Mouse (Mus musculus) mouse trophoblast stem cell (cell line): ENCODE data around the gene Tor1aip2.
"Not testable (repeated sequence)": the region's sequence is repeated elsewhere in the genome, so short reads cannot be mapped to it uniquely, and the experiment has no call there.

ENCODE experiments used
- in situ Hi-C, 2 experiments: fragments of 300-500 bp; cut with MseI, MboI; formaldehyde crosslinking; loops; 2 replicates in 1 of 2; 3 replicates in 1 of 2; pipeline ENCODE4 v1.15.1; 2025

Gene Tor1aip2

DNA sequence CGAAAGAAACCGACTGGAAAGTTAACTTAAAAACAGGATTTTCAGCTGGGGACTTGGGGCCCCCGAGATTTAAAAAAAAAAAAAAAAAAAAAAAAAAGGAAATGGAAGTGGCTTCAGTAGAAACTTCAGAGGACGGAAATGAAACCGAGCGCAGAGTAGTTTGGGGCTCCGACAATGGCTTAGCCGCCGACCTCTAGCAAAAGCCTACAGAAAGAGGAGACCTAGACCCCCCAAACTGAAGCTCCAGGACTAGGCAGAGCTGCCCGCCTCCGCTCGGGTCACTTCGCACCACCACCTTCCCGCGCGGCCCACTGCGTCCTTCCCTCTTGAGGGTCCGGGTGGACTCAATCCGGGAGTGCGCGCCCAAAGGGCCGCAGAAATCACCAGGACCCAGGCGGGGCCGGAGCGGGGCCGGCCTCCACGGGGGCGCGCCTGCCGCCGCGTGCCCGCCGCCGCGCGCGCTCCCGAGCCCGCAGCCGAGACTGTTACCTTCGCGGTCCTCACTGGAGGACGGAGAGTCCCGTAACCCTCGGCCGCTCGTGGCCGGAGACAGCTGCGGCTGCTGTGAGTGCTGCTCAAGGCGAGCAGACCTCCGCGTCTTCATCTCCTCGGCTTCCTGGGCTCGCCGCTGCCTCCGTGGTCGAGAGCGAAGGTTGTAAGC is at the start of gene Tor1aip2:
Tor1aip2 (plus strand) TSS at position 135 of the 661 bp plus-strand sequence.
- in situ Hi-C loops: no loop called here

DNA sequence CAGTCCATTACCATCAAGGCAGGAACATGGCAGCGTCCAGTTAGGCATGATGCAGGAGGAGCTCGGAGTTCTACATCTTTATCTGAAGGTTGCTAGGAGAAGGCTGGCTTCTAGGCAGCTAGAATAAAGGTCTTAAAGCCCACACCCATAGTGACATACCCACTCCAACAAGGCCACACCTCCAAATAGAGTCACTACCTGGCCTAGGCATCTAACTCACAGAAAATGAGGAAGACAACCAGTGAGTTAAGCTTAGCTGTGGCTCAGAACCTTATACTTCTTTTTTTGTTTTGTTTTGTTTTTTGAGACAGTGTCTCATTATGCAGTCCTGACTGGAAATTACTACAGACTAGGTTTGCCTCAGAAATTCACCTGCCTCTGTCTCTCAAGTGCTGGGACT is 47.6 kb upstream of the Tor1aip2 start:
- in situ Hi-C loops: no loop called here

DNA sequence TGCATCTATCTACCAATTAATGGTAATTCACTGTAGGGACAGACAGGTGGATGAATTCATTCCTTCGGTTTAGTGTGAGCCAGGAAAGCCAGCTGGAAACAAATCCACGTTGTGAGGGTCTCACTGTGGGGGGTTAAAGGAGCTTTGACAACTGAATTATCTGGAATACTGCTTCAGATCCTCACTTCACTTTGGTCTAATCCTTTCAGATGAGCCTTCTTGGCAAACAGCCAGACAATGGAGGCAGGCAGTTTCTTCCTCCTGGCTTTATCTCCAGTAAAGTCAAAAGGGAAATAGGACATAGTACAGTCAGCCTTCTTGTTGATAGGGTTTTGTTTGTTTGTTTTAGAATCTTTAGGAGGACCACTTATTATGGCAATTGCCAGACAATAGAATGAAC is 45.8 kb upstream of the Tor1aip2 start:
- in situ Hi-C loops: no loop called here

DNA sequence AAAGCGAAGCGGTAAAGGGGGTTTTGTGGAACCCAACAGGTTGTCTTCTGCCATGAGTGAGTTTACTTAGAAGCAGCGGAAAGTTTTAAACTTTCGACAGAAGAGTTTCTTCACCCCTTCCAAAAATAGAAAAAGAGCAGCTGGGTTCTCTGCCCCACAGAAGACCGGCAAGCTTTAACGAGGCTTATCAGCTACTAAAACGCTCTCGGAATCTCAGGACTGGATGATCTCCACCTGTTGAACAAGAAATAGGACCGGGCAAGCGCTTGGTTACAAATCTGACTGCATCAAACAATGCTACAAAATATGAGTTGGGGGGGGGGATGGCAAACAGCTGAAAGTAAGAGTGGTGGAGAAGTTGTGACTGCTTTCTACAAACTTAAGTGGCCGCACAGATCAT is 44.8 kb upstream of the Tor1aip2 start:
- in situ Hi-C loops: no loop called here

DNA sequence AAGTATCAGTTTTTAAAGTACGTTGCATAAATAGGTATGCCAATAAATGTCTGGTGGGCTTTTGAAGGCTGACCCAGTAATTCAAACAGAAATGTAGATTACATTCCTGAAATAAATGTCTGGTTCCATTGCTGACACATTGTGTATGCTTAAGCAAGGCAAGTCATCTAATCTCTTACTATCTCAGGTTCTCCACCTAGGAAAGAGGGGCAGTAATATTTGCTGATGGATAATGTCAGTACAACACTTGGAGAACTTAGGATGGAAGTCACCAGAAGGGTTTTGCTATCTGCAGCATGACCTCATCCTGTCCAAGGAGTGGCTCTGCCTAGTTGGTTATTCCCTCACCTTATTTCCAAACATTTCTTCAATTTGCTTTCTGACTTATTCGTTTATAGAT is 40.7 kb upstream of the Tor1aip2 start:
- in situ Hi-C loops: no loop called here

DNA sequence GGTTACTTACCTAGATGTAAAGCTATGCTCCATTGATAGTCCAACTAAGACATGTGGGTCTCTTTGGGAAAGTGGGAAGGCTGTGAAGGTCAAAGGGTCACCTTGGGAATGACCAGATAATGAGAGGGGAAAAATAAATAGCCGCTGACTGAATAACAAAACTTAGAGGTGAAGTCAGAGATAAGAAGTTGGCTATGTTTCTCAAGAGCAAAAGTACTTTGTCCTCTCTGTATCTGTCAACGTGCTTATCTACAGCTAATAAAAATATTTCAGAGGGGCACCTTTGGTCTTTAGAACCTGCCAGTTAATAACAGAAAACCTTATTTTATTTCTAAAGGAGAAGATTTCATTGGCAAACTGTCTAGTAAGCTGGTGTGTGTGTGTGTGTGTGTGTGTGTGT is 39.6 kb upstream of the Tor1aip2 start:
- in situ Hi-C loops: no loop called here

DNA sequence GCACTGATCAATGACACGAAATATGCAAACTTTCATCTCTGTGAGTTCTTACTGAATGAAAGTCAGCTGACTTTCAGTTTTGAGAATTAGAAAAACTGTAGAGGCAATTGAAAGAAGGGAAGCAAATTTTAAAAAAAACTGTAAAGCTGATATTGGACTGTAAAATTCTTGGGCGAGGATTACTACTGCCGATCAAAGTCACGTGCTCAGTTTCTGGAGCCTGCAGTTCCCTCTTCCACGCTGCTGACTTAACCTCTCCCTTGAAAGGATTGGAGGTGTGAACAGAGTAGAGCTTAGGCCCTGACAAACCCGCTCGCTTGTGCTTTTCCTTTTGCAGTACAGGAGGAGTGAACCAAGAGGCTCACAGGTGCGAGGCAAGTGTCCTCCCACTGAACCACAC is 32.8 kb upstream of the Tor1aip2 start:
- in situ Hi-C loops: no loop called here

DNA sequence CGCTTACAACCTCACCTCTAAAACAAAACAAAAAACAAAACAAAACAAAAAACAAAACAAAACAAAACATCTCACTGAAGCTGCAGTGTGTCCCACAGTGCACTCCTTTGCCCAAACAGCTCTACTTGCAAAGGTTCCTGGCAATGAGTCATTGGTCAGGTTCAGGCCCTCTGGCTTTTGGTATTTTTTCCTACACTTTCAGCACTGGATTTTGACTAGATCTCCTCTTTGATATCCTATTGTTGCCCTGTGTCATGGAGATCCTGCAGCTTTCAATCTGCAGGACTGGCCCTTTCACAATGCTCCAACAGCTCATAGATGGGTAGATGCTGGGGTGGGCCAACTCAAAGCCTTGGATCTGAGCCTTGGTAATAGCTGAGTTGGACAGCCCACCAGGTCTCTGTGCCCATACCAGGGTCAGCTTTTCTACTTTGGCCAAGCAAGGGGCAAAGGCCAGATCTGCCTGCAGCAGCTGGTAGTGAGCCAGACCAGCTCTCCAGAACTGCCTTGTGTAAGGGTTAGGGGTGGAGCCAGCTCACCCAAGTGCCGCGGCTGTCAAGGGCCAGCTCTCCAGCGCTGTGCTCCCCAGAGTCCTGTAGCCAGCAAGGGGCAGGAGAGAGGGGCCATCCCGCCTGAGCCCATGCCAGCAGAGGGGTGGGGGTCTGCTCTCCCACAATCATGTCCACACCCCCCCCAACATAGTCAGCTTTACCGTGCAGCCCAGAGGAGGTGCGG is 31.8 kb upstream of the Tor1aip2 start:
- in situ Hi-C loops: no loop called here

DNA sequence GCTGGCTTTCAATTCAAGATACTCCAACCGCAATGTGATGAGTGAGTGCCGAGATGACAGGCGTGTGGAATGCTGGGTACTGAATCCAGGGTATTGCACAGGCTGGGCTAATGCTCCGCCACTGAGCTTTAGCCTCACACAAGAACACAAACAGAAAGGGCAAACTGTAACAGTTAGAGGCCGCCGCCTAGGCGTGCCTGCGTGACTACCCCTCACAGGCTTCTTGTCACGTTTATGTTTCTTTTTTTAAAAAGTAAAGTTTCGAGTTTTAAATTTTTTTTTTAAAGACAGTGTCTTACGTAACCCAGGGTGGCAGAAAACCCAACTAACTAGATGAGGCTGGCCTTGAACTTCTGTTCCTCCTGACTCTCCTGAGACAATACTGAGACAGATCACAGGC is 29.3 kb upstream of the Tor1aip2 start:
- in situ Hi-C loops: no loop called here

DNA sequence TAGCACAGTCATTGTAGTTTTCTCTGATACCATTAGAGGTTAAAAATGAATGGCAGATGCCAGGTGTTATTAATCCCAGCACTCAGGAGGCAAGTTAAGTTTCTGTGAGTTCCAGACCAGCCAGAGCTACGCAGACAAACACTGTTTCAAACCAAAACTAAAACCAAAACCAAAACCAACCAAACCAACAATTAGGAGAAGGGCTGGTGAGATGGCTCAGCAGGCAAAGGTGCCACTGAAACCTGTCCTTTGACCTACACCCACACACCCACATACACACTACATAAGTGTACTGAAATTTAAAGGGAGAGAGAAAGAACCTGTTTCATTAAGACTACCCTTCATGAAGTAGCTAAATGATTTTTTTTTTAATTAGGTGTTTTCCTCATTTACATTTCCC is 26.2 kb upstream of the Tor1aip2 start:
- in situ Hi-C loops: no loop called here

DNA sequence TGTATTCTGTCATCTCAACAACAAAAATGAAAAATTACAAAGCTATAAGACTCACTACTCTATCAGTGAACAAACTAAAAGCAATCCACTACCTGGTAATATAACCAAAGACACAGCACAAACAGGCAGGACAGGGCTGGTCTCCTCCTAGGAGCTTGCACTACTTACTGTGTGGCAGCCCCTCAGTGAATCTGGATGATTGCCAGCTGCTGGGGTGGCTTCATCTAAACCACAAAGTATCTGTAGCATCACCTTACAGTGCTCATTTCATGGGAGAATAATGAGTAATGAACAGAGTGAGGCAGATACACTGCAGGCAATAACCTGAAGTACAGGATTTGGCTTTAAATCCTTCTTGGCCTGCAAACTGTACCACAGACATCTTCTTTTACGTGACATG is 15.4 kb upstream of the Tor1aip2 start:
- in situ Hi-C loops: no loop called here

DNA sequence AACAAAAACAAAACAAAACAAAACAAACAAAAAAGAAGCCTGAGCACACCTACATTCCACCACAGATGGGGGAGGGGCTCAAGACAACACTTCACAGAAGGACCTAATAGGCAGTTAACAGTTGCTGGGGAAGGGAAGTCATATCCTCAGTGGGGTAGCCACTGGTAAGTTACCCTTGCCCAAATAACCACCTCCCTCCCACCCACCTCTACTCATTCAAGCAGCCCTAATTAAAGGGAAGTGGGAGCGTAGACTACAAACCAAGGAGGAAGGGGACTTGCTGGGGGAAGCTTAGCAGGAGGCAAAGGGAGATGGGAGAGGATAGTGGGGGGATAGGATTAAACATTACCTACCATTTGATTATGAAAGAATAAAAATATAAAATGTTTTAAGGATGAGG is 14.8 kb upstream of the Tor1aip2 start:
- in situ Hi-C loops: no loop called here

DNA sequence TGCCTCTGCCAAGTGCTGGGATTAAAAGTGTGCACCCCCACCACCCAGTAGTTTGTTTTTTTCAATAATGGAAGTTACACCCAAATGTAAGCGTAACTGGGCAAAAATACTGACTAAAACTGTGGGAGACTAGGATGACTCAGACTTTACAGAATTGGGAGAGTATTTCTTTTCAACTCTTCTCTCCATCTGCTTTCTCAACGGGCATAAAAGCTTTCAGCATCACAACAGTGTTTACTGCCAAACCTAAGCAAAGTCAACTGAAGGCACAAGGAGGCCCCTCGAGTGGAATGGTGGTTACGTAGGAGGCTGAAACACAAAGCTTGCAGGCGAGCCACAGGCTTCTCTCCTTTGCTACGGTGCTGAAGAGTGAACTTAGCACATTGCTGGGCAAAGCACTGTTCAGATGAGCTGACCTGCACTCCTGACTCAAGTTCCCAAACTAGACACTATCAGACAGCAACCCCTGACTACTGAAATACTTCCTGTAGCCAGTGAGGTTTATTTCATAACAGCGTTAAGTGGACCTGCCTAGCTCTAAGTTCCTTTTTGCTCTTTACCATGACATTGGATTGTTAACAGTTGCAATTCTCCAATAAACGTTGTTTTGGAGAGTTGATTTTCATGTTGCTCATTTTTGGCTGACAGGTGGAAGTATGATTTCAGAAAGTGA is 10.2 kb upstream of the Tor1aip2 start:
- in situ Hi-C loops: no loop called here

DNA sequence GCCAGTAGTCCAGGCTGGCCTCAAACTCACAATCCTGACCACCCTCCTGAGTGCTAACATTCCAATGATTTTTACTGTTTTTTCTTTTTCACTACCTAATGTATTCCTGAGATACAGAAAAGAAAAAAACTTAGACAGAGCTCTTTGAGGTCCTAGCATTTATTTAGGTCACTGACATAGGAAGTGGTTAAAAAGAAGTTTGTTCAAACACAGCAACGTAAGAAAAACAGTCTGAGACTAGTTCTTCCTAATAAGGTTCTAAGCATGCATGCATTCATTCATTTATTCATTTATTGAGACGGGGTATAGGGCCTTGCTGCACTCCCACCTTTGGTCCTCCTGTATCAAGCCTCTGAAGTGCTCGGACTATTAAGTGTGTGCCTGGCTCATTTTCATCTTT is 7.4 kb upstream of the Tor1aip2 start:
- in situ Hi-C loops: no loop called here

DNA sequence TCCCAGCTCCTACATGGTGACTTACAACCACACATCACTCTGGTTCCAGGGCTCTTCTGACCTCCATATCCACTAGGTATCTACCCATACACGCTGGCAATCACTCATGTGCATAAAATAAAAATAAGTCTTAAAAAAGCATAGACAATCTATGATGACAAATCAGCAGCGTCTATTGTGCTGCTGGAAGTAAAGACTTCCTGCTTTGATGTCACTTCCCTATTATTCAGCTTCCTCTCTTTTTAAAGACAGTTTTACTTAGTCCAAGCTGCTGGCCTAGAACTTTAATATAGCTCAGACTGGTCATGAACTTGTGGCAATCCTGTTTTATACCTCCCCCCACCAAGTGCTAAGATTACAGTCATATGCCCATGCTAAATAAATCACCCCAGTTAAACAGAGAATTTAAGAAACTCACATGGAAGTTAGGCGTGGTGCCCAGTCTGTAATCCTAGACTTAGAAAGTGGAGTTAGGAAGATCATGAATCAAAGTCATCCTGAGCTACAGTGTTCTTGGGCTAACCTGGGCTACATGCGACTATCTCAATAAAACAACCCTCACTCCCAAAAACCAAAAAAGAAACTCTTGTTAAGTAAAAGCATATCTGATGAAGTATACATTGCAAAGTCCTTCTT is 6.7 kb upstream of the Tor1aip2 start:
- in situ Hi-C loops: no loop called here

DNA sequence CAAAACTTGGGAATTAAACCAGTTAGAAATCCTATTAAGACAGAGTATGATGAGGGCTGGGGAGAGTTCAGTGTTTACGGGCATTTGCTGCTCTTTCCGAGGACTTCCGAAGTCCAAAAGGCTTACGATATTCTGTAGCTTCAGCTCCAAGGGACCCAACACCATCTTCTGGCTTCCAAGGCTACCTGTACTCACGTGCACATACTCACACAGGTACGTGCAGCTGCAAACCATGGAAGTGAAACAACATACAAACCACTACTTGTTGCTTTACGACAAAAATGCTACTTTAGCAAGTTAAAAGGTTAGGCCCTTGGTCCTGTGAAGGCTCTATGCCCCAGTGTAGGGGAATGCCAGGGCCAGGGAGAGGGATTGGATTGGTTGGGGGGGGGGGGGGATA is 1.3 kb upstream of the Tor1aip2 start:
- in situ Hi-C loops: no loop called here

DNA sequence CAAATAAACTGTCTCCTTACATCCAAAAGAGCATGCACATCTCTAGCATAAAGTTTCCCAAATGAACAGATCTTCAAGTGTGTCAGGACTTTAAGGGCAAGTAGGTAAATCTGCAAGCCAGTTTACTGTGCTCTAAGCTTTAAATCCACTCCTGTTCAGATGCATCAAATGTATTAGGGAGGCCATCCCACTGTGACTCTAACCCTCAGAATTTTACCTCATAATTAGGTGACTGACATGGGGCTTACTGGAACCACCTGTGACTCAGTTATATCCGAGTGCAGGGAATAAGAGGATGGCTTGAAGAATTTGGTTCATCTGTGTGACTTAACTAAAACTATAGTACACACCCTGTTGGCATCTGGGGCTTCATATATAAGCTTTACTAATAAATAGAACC is 542 bp upstream of the Tor1aip2 start:
- in situ Hi-C loops: no loop called here

DNA sequence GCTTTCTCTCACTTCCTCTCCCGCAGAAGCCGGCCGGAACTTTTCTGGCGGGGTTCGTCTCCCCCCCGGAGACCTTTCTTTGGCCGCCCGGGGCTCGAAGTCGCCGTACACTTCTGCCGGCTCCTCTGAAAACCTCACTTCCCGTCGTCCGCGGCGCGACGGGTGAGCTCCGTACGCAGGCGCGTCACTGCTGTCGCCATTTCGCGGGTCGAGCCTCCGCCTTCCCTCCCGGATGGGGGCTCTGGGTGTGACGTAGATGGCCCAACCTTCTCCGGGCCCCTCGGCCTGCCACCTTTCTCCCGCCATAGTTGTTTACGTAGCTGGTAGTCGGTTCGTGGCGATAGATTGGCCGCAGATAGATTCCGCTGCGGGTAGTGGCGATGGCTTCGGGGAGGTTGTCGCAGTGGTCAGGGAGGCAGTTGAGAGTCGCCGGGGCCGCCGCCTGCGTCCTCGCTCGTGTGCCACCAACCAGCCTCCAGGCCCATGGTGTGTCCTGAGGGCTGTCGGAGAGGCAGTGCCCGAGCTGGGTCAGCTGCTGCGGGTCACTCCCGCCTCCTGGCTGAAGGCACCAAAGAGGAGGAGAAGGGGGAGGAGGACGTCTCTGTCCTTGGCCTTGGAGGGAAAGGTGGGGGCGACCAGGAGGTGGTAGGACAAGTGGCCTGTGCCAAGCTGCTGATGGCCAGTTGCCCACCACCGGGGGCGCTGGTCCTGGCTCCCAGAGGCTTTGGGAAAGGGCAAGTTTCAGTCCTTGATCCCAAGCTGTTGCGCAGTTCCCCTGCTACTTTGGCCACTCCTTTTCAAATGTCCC is 931 bp downstream of the Tor1aip2 start, which contains the start of gene Tor1aip1:
Tor1aip1 (minus strand) TSS at position 551 of the 808 bp plus-strand sequence.
- in situ Hi-C loops: no loop called here

DNA sequence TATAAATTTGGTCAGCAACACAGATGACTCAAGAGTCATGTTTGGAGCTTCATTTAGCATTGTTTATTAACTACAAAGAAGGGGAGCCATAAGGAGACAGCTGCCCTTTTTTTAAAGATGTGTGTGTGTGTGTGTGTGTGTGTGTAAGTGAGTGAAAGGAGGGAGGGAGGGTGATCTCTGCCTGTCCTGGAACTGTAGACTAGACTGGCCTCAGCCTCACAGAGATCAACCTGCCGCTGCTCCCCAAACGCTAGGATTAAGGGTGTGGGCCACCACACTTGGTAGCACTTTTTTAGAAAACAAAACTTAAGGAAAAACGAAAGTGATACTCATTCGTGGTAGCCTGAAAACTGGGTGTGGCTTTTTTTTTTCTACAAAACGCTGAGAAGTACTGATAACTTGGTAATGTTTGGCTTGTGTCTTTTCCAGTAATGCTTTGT is 2.0 kb downstream of the Tor1aip2 start:
- in situ Hi-C loops: no loop called here

DNA sequence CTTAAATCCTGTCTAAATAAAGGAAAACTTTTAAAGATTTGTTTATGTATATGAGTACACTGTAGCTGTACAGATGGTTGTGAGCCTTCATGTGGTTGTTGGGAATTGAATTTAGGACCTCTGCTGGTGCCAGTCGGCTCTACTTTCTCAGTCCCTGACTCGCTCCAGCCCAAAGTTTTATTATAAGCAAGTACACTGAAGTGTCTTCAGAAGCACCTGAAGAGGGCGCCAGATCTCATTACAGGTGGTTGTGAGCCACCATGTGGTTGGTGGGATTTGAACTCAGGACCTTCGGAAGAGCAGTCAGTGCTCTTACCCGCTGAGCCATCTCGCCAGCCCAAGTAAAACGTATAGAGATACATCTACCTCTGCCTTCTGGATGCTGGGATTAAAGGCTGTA is 4.8 kb downstream of the Tor1aip2 start:
- in situ Hi-C loops: not testable (repeated sequence)

DNA sequence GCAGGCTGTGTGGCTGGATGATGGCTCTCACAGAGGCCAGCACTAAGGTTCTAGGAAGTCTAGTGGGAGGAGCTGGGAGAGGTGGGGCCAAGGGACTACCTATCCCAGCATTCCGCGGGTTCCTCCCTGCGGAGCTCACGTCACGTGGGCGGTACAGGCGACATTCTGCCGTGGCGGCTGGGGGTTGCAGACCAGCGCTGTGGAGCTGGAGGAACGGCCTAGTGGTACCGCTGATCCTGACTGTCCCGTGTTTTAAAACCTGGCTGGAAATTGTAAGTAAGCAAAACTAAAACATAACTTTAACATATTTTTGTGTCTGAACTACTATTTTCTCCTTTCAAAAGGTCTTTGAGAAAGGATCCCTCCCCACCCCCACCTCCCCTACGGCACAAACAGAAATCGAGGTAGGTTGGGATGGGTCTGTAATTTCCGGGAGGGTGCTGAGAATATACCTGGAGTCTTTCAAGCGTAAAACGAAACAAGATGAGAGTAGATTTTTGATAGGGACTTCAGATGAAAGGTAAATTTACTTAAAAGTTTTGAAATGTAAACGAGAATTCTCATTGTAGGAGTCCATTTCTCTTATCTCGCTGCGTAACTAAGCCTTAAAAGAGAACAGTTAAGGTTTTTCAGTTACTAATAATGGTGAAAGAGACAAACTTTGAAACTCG is 5.7 kb downstream of the Tor1aip2 start:
- in situ Hi-C loops: no loop called here
